Mouse (Mus musculus): Measurements from ENCODE around the gene Gucy2f. TPM values are rescaled to one million over a fixed set of nuclear protein-coding genes. Genes with fewer than 3 reads are reported as not detected.

The Gucy2f gene
- polyA plus RNA-seq, 1 experiment from 2014 or later: 0.12 TPM

DNA sequence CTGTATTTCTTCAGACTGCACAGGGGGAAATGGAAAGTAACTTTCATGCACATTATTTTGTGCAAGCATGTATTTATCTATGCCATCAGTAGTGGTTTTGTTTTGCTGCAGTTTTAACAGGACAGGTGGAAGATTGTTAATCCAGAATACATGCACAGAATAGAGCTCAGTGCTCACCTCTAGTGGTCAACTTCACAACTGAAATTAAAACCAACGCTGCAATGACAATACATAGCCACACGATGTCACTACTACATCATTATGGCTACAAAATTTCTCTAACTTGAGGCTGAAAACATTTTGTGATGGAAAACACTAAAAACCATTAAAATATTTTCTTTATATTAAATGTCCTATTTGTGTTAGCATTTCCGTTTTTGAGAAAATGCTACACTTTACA, 3.6 kb upstream of the Gucy2f start:
- Histone ChIP-seq H3K9me3 (ENCODE audit: control insufficient read depth, low read length) (no peaks in the 10 kb centered on the region), H3K4me2 (ENCODE audit: low read length) (no peak overlapping the region), H3K27ac (replicated peaks; ENCODE audit: low read depth, low read length) (no peak overlapping the region), H3K27me3 (ENCODE audit: control insufficient read depth, insufficient read depth, low read length) (no peaks in the 10 kb centered on the region), H3K9ac (replicated peaks; ENCODE audit: low read length) (no peak overlapping the region), H3K4me1 (ENCODE audit: control insufficient read depth, insufficient read depth, low read length) (no peaks in the 10 kb centered on the region), H3K36me3 (ENCODE audit: control insufficient read depth, insufficient read depth, low read length) (no peaks in the 10 kb centered on the region), H3K4me3 (replicated peaks; ENCODE audit: low read depth, low read length) (no peak overlapping the region)
- WGBS: 8% methylated on average over 3 of the region's 3 CpGs
- peak; percentile 79 for DNase-seq
- ATAC-seq (ENCODE audit: low FRiP score, low TSS enrichment): no peak

- Histone ChIP-seq H3K9ac (replicated peaks; ENCODE audit: low read length) (no peak overlapping the region), H3K9me3 (ENCODE audit: control insufficient read depth, low read length) (no peaks in the 10 kb centered on the region)
- WGBS: 84% methylated on average over 1 of the region's 1 CpGs
These were observed 1.2 kb downstream of the Gucy2f start for GRCm38 (mm10) chrX:142195551-142195950.

DNA sequence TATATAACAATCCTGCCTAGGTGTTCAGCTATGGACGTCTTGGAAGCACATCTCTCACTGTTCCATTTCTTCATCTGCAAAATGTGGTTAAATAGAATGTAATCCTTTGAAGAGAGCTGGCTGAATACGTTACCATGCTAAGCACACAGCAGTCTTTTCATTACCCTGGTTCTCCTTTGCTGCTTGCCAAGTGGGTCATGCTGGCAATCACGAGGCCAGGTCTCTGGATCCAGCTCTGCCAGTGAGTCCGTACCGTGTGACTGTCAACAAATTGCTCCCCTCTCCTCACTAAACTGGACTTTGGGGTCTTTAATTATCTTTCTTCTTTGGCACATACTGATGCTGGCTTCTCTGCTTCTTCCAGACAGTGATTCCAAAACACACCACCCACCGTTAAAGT, 2.3 kb downstream of the Gucy2f start:
- H3K36me3 ChIP-seq (ENCODE audit: control insufficient read depth, insufficient read depth, low read length): no peaks in the 10 kb centered on the region
- H3K4me1 ChIP-seq (ENCODE audit: control insufficient read depth, insufficient read depth, low read length): no peaks in the 10 kb centered on the region
- H3K9ac ChIP-seq (replicated peaks; ENCODE audit: low read length): no peak overlapping the region
- no peak overlapping the region for H3K27ac ChIP-seq (replicated peaks; ENCODE audit: low read depth, low read length)
- no peaks in the 10 kb centered on the region; the same call in 1 of the 2 replicates for H3K27me3 ChIP-seq (ENCODE audit: control insufficient read depth, insufficient read depth, low read length)
- H3K4me3 ChIP-seq (replicated peaks; ENCODE audit: low read depth, low read length): no peak overlapping the region
- no peak for DNase-seq
- no peaks in the 10 kb centered on the region for H3K9me3 ChIP-seq (ENCODE audit: control insufficient read depth, low read length)
- H3K4me2 ChIP-seq (ENCODE audit: low read length): no peak overlapping the region
- no peak for ATAC-seq (ENCODE audit: low FRiP score, low TSS enrichment)
- WGBS: 64% methylated on average over 6 of the region's 6 CpGs

More at GRCm38 (mm10) chrX:142195551-142195950, 1.2 kb downstream of the Gucy2f start:
- H3K27ac ChIP-seq (replicated peaks; ENCODE audit: low read depth, low read length): no peak overlapping the region
- no peaks in the 10 kb centered on the region for H3K36me3 ChIP-seq (ENCODE audit: control insufficient read depth, insufficient read depth, low read length)
- ATAC-seq (ENCODE audit: low FRiP score, low TSS enrichment): no peak
- DNase-seq: no peak
- no peaks in the 10 kb centered on the region for H3K4me1 ChIP-seq (ENCODE audit: control insufficient read depth, insufficient read depth, low read length)
- no peak overlapping the region for H3K4me2 ChIP-seq (ENCODE audit: low read length)
- no peak overlapping the region for H3K4me3 ChIP-seq (replicated peaks; ENCODE audit: low read depth, low read length)
- H3K27me3 ChIP-seq (ENCODE audit: control insufficient read depth, insufficient read depth, low read length): no peaks in the 10 kb centered on the region

- Histone ChIP-seq H3K27ac (replicated peaks; ENCODE audit: low read depth, low read length) (no peak overlapping the region), H3K27me3 (ENCODE audit: control insufficient read depth, insufficient read depth, low read length) (peaks cover 3% of the 10 kb centered on the region; the same call in 1 of the 2 replicates), H3K36me3 (ENCODE audit: control insufficient read depth, insufficient read depth, low read length) (no peaks in the 10 kb centered on the region), H3K4me3 (replicated peaks; ENCODE audit: low read depth, low read length) (no peak overlapping the region), H3K9ac (replicated peaks; ENCODE audit: low read length) (no peak overlapping the region), H3K9me3 (ENCODE audit: control insufficient read depth, low read length) (no peaks in the 10 kb centered on the region), H3K4me2 (ENCODE audit: low read length) (no peak overlapping the region), H3K4me1 (ENCODE audit: control insufficient read depth, insufficient read depth, low read length) (no peaks in the 10 kb centered on the region)
- DNase-seq (no peak), ATAC-seq (ENCODE audit: low FRiP score, low TSS enrichment) (no peak)
- WGBS: 71% methylated on average over 2 of the region's 2 CpGs
These were observed 6.4 kb downstream of the Gucy2f start for GRCm38 (mm10) chrX:142190355-142190754.

DNA sequence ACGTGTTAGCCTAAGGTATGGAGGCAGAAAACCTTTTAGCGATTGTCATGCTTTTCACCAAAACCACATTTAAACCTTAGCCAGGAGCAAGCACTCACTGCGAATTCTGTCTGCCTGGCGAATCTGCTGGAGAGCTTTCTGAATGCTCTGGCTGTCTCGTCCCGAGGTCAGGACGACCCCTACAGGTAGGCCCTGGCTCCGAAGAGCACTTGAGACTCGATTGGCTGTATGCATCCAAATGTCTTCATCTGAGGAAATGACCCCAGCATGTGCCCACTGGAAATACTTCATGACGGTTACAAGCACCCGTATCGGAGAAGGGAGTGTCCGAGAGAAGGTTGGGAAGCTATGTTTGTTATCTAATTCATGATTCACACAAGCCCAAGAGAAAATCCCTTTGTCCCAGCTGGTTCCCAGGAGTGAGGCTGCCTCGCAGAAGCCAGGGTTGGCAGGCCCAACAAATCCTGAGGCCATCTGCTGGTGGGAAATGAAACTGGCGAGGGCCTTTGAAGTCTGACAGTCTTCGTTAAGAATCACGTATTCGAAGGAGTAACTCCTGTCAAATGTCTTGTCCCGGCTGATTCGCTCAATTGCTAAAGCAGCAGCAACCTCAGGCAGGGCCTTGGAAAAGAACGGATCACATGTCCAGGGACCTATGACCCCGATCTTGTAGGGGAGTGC, 7.6 kb downstream of the Gucy2f start:
- 31% methylated on average over 22 of the region's 22 CpGs for WGBS
- DNase-seq: peak; percentile 85

GRCm38 (mm10) chrX:142182026-142182425, 14.7 kb downstream of the Gucy2f start:
- no peak for DNase-seq
- no peaks in the 10 kb centered on the region for H3K9me3 ChIP-seq (ENCODE audit: control insufficient read depth, low read length)
- no peaks in the 10 kb centered on the region for H3K4me1 ChIP-seq (ENCODE audit: control insufficient read depth, insufficient read depth, low read length)
- WGBS: 94% methylated on average over 2 of the region's 2 CpGs
- no peak overlapping the region for H3K4me3 ChIP-seq (replicated peaks; ENCODE audit: low read depth, low read length)
- no peak for ATAC-seq (ENCODE audit: low FRiP score, low TSS enrichment)
- peaks cover 3% of the 10 kb centered on the region; the same call in 1 of the 2 replicates for H3K27me3 ChIP-seq (ENCODE audit: control insufficient read depth, insufficient read depth, low read length)
- no peaks in the 10 kb centered on the region for H3K36me3 ChIP-seq (ENCODE audit: control insufficient read depth, insufficient read depth, low read length)
- no peak overlapping the region for H3K4me2 ChIP-seq (ENCODE audit: low read length)
- no peak overlapping the region for H3K27ac ChIP-seq (replicated peaks; ENCODE audit: low read depth, low read length)
- H3K9ac ChIP-seq (replicated peaks; ENCODE audit: low read length): no peak overlapping the region

More for the DNA sequence above, 7.6 kb downstream of the Gucy2f start:
- peaks cover 3% of the 10 kb centered on the region; the same call in 1 of the 2 replicates for H3K27me3 ChIP-seq (ENCODE audit: control insufficient read depth, insufficient read depth, low read length)
- no peak overlapping the region for H3K9ac ChIP-seq (replicated peaks; ENCODE audit: low read length)
- peak; percentile 78; the same call in 1 of the 2 replicates for ATAC-seq (ENCODE audit: low FRiP score, low TSS enrichment)
- no peaks in the 10 kb centered on the region for H3K4me1 ChIP-seq (ENCODE audit: control insufficient read depth, insufficient read depth, low read length)
- H3K4me2 ChIP-seq (ENCODE audit: low read length): peak overlapping the region; percentile 33
- no peak overlapping the region for H3K27ac ChIP-seq (replicated peaks; ENCODE audit: low read depth, low read length)
- H3K36me3 ChIP-seq (ENCODE audit: control insufficient read depth, insufficient read depth, low read length): no peaks in the 10 kb centered on the region
- H3K9me3 ChIP-seq (ENCODE audit: control insufficient read depth, low read length): no peaks in the 10 kb centered on the region
- H3K4me3 ChIP-seq (replicated peaks; ENCODE audit: low read depth, low read length): no peak overlapping the region

- Histone ChIP-seq H3K9ac (replicated peaks; ENCODE audit: low read length) (no peak overlapping the region), H3K9me3 (ENCODE audit: control insufficient read depth, low read length) (no peaks in the 10 kb centered on the region), H3K27ac (replicated peaks; ENCODE audit: low read depth, low read length) (no peak overlapping the region), H3K27me3 (ENCODE audit: control insufficient read depth, insufficient read depth, low read length) (no peaks in the 10 kb centered on the region; the same call in 1 of the 2 replicates), H3K4me1 (ENCODE audit: control insufficient read depth, insufficient read depth, low read length) (no peaks in the 10 kb centered on the region), H3K4me3 (replicated peaks; ENCODE audit: low read depth, low read length) (no peak overlapping the region), H3K4me2 (ENCODE audit: low read length) (no peak overlapping the region), H3K36me3 (ENCODE audit: control insufficient read depth, insufficient read depth, low read length) (no peaks in the 10 kb centered on the region)
- ATAC-seq (ENCODE audit: low FRiP score, low TSS enrichment): no peak
- DNase-seq: no peak
These were observed 19.8 kb downstream of the Gucy2f start for GRCm38 (mm10) chrX:142176981-142177380.

- H3K27ac ChIP-seq (replicated peaks; ENCODE audit: low read depth, low read length): no peak overlapping the region
- no peaks in the 10 kb centered on the region for H3K9me3 ChIP-seq (ENCODE audit: control insufficient read depth, low read length)
- H3K4me3 ChIP-seq (replicated peaks; ENCODE audit: low read depth, low read length): no peak overlapping the region
- ATAC-seq (ENCODE audit: low FRiP score, low TSS enrichment) (no peak), DNase-seq (no peak)
- H3K36me3 ChIP-seq (ENCODE audit: control insufficient read depth, insufficient read depth, low read length): no peaks in the 10 kb centered on the region
- H3K4me2 ChIP-seq (ENCODE audit: low read length): no peak overlapping the region
- no peaks in the 10 kb centered on the region for H3K4me1 ChIP-seq (ENCODE audit: control insufficient read depth, insufficient read depth, low read length)
- peaks cover 11% of the 10 kb centered on the region; the same call in 1 of the 2 replicates for H3K27me3 ChIP-seq (ENCODE audit: control insufficient read depth, insufficient read depth, low read length)
- H3K9ac ChIP-seq (replicated peaks; ENCODE audit: low read length): no peak overlapping the region
These were observed 81.0 kb downstream of the Gucy2f start for GRCm38 (mm10) chrX:142115779-142116178.

DNA sequence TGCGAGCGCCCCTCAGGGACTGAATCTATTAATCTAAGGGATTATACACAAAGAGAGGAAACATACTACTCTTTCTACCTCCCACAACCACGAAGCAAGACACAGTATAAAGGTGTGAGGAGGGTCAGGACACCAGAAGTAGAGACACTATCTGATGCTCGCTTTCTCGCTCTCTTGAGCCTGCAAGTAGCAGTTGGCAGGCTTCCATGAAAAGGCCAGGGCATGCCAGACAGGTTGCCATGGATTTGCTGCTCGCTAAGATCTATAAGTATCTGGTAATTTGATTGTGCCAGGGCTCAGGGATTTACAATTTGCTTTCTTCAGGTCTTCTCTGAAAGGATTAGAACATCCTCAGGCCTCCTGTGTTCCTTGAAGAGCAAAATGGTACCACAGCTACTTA, 85.5 kb downstream of the Gucy2f start:
- Histone ChIP-seq H3K4me2 (ENCODE audit: low read length) (no peak overlapping the region), H3K4me3 (replicated peaks; ENCODE audit: low read depth, low read length) (no peak overlapping the region), H3K36me3 (ENCODE audit: control insufficient read depth, insufficient read depth, low read length) (no peaks in the 10 kb centered on the region), H3K4me1 (ENCODE audit: control insufficient read depth, insufficient read depth, low read length) (no peaks in the 10 kb centered on the region), H3K9ac (replicated peaks; ENCODE audit: low read length) (no peak overlapping the region), H3K27me3 (ENCODE audit: control insufficient read depth, insufficient read depth, low read length) (peaks cover 14% of the 10 kb centered on the region; the same call in 1 of the 2 replicates), H3K27ac (replicated peaks; ENCODE audit: low read depth, low read length) (no peak overlapping the region), H3K9me3 (ENCODE audit: control insufficient read depth, low read length) (no peaks in the 10 kb centered on the region)
- no peak for ATAC-seq (ENCODE audit: low FRiP score, low TSS enrichment)
- WGBS: 47% methylated on average over 6 of the region's 6 CpGs
- DNase-seq: peak; percentile 30
